Mouse (Mus musculus) cerebellum, postnatal 25 days (tissue): ENCODE measurements around the gene Mycn.

Source experiments
- DNase-seq, 2 experiments: peaks; one replicate each; pipeline ENCODE4 v3.0.0; 2021; ENCODE audit warnings: mixed read lengths in 2 of 2

Gene Mycn

DNA sequence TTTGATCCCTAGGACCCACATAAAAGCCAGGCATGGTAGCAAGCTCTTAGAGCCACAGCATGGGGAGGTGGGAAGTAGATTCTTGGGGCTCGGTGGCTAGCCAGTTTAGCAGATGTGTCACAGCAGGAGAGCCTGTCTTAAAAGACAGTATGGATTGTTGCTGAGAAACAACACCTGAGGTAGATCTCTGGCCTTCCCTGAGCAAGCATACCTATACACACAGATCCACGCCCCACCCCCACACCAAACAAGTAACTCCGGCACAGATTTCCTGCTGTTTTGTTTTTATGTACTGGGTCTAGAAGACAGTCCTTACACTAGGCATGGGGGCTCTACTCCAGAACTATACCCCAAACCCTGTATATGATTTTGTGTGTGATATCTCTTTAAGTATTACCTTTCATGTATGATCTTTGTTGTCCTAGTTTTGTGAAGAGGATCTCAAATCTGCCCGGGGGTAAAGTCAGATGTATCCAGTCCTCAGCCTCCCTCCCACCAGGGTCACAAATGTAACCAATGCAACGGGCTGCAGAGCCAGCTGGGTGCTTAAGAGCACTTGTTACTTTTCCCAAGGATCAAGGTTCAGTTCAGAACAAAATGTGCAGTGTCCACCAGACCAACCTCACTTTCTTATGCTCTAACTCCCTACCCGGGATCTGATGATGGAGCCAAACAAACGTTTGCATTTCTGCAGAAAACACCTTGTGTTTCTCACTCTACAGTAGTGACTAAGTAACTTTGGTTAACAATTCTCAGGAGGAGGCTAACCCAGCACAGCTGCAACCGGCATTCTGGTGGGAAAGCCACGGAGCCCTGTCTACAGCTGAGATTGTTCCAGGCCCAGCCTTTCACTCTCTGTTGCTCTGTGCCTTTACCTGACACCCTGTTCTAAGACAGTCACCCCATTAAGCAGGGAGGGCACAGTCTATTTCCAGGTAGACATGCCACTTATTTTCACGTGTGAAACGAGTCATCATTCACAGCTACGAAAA lies 21.3 kb downstream of the Mycn start:
- no peak for DNase-seq

- DNase-seq = no peak
Measured at GRCm38 (mm10) chr12:12916298-12916697, 25.4 kb downstream of the Mycn start.

- DNase-seq = no peak
Measured at GRCm38 (mm10) chr12:12910356-12910979, 31.2 kb downstream of the Mycn start.

GRCm38 (mm10) chr12:12909631-12910277 lies 32.0 kb downstream of the Mycn start:
- no peak for DNase-seq

GRCm38 (mm10) chr12:12906771-12907170 lies 34.9 kb downstream of the Mycn start:
- no peak for DNase-seq

DNA sequence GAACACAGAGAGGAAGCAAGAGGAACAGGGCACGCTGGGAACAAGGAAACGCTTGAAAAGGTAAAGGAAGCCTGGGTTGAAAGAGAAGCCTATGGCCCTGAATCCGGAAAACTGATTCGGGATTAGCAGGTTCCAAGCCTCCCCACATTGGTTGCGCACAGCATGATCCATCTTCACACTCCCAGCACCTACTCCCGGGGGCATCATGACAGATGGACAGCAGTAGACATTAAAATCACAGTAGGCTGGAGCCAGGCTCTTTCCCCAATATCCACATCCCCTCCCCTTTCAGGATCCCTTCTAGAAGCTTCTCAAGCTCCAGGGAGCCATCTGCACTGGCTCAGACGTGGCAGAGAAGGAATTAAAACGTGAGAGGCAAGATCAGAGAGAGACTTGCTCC lies 35.4 kb downstream of the Mycn start:
- DNase-seq = no peak

- peak; percentile 14 to 20 for DNase-seq
Measured at GRCm38 (mm10) chr12:12905117-12905516, 36.6 kb downstream of the Mycn start.

DNA sequence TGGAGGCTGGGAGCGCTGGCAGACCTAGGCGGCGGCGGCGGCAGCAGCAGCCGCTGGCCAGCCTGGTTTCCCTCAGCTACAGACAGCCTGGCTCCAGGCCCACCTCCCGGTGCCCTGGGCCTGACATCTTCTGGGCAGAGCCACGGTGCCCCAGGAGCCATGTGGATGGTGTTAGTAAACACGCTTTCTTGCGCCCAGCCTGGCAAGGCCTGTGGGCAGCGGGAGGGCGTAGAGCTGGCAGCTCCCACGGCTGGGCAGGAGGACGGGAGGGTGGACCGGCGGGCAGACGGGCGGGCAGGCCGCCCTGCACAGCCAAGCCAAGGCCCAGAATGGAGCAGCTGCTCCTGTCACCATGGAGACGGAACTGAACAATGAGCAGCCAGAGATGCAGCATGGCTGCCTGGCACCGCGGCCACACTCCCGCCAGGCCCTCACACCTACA lies 37.2 kb downstream of the Mycn start:
- DNase-seq = peak; percentile 96

GRCm38 (mm10) chr12:12904086-12904485 lies 37.6 kb downstream of the Mycn start:
- no peak for DNase-seq

DNA sequence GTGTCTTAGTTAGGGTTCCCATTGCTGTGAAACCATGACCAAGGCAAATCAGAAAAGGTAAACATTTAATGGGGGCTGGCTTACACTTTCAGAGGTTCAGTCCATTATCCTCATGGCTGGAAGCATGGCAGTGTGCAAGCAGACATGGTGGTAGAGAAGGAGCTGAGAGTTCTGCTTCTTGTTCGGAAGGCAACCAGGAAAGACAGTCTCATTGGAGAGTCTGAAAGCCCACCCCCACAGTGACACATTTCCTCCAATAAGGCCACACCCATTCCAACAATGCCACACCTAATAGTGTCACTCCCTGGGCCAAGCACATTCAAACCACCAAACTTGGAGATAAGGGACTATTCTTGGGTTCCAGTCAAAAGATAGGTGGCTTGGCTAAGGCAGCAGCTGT lies 39.3 kb downstream of the Mycn start:
- DNase-seq = no peak

DNA sequence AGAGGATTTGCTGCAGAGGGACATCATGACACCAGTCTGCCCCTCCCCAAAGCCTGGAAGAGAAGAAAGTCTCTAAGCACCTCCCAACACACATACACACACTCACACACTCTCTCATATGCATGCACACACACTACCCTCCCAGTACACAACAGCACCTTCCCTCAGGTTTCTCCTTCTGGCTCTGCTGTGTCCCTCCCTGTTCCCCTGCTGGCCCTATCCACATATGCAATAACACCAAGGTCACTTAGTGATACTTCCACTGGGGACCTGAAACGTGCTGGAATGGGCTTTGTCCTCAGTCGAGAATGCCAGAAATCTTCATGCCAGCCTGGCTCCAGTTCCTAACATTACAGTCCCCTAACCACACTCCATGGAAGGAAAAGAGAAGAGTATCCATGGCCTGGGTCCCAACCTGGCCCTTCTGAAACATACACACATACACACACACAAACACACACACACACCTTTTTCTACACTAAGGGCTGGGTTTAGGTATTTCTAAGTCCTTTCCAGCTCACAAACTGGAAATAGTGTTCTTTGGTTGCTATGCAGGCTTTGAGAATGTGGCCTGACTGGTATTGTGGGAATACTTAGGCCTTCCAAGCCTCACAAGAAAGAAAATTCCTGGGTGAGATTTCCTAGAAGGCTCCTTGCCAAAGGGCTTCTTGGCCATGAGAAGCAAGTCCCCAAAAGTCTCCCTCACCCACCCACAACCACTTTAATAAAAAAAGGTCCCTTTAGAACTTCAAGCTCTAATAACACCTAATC lies 43.2 kb downstream of the Mycn start:
- DNase-seq = no peak

- no peak for DNase-seq
Measured at GRCm38 (mm10) chr12:12893986-12894385, 47.7 kb downstream of the Mycn start.

DNA sequence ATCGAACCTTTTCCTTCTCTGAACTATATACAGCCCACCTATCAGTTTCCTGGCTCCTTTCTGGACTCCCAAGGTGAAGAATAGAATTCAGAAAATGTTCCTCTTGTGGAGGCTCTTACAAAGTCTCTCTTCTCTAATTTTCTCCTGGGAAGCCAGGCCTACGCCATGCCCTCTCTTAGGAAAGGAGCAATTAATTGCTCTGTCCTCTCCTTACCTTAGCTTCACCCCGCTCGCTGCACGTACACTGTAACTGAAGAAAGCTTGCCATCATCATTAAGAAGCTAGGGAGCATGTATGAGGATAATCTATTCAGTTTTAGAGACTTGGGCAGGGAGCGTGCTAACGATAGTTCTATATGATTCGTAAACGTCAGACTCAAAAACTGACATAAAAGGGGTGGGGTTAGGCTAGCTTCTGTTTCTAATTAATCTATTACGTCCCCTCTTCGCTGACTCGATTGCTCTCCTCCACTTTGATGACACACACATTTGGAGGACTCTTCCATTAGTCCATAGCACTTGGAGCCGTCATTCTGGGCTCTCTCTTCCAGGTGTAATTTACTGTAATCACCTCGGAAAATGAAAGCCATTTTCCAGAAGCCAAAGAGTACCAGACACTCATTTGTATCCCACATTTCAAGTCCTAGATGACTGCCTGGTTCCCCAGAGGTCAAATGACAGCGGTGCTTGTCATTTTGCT lies 55.4 kb downstream of the Mycn start:
- DNase-seq = no peak
